Mouse (Mus musculus): Measurements from ENCODE around the gene Ncor1. TPM values are rescaled to one million over a fixed set of nuclear protein-coding genes. Genes with fewer than 3 reads are reported as not detected.
A peak's percentile ranks its signal among the peaks of the same experiment; 100 is the strongest.
"Not testable (repeated sequence)": the region's sequence is repeated elsewhere in the genome, so short reads cannot be mapped to it uniquely, and the experiment has no call there.

The Ncor1 gene
- polyA plus RNA-seq, 1 experiment from 2014 or later = 156 TPM

GRCm38 (mm10) chr11:62298883-62299282, 159.5 kb downstream of the Ncor1 start:
- ATAC-seq (no peak), DNase-seq (ENCODE audit: low read depth, low spot score) (no peak)
- ChIA-PET CTCF (no interaction called here), POLR2A (no interaction called here)
- no peak for TF ChIP-seq CTCF (IDR thresholded peaks at IDR 0.05)
- in situ Hi-C loops (cut with MboI; ENCODE audit: low pct_unique_long_range_greater_than_20kb) = no loop called here
- no peaks in the 10 kb centered on the region for H3K27me3 ChIP-seq

GRCm38 (mm10) chr11:62294121-62294520, 164.2 kb downstream of the Ncor1 start:
- ChIA-PET CTCF (interaction anchor here (0.7 to 1.2 kb wide), 2 partner anchors 20 to 466 kb away, joined by 3 read pairs; no protein-coding TSS in a partner anchor), POLR2A (no interaction called here)
- in situ Hi-C loops (cut with MboI; ENCODE audit: low pct_unique_long_range_greater_than_20kb) = no loop called here
- ATAC-seq (no peak), DNase-seq (ENCODE audit: low read depth, low spot score) (no peak)
- no peak for TF ChIP-seq CTCF (IDR thresholded peaks at IDR 0.05)
- H3K27me3 ChIP-seq = no peaks in the 10 kb centered on the region

- no peak for TF ChIP-seq CTCF (IDR thresholded peaks at IDR 0.05)
- POLR2A ChIA-PET = interaction anchor here (0.5 kb wide), 1 partner anchor 355 kb away, joined by 4 read pairs; no protein-coding TSS in a partner anchor
- CTCF ChIA-PET = interaction anchor here (1.0 kb wide), 1 partner anchor 10 kb away, joined by 3 read pairs; no protein-coding TSS in a partner anchor
- in situ Hi-C loops (cut with MboI; ENCODE audit: low pct_unique_long_range_greater_than_20kb) = no loop called here
- no peaks in the 10 kb centered on the region for H3K27me3 ChIP-seq
- ATAC-seq = no peak
- no peak for DNase-seq (ENCODE audit: low read depth, low spot score)
Observed at GRCm38 (mm10) chr11:62287700-62288099, 170.6 kb downstream of the Ncor1 start.

GRCm38 (mm10) chr11:62285020-62285419, 173.3 kb downstream of the Ncor1 start:
- no peak for TF ChIP-seq CTCF (IDR thresholded peaks at IDR 0.05)
- no peak for ATAC-seq
- H3K27me3 ChIP-seq = no peaks in the 10 kb centered on the region
- ChIA-PET CTCF (interaction anchor here (2.4 kb wide), 1 partner anchor 157 kb away, joined by 5 read pairs; no protein-coding TSS in a partner anchor), POLR2A (interaction anchor here (0.8 kb wide), 1 partner anchor 30 kb away, joined by 3 read pairs; no protein-coding TSS in a partner anchor)
- in situ Hi-C loops (cut with MboI; ENCODE audit: low pct_unique_long_range_greater_than_20kb) = no loop called here
- no peak for DNase-seq (ENCODE audit: low read depth, low spot score)

DNA sequence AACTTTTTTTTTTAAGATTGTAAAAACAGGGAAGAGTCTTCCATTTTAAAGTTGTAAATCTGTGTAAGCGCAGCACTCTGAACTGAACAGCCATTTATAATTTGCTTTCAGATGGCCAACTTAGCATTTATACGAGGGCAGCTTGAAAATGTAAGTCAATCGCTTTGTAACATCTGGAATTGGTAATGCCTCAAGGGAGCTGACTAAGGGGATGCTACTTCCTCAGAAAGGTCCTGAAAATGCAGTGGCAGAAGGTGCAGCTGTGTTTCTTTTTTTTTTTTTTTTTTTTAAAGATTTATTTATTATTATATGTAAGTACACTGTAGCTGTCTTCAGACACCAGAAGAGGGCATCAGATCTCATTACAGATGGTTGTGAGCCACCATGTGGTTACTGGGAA, 174.3 kb downstream of the Ncor1 start:
- POLR2A ChIA-PET = interaction anchor here (1.1 kb wide), 1 partner anchor 247 kb away, joined by 3 read pairs; no protein-coding TSS in a partner anchor
- DNase-seq (ENCODE audit: low read depth, low spot score); H3K27me3 ChIP-seq; ATAC-seq: not testable (repeated sequence)
- in situ Hi-C loops (cut with MboI; ENCODE audit: low pct_unique_long_range_greater_than_20kb) = loop anchor here (5.0 kb wide), 1 partner anchor 332 kb away; no protein-coding TSS in a partner anchor
- CTCF ChIA-PET = interaction anchor here (2.4 kb wide), 1 partner anchor 156 kb away, joined by 5 read pairs; no protein-coding TSS in a partner anchor

GRCm38 (mm10) chr11:62281601-62281997, 176.7 kb downstream of the Ncor1 start:
- no peaks in the 10 kb centered on the region for H3K27me3 ChIP-seq
- DNase-seq (ENCODE audit: low read depth, low spot score) = no peak
- POLR2A ChIA-PET = interaction anchor here (1.2 kb wide), 1 partner anchor 350 kb away, joined by 4 read pairs; no protein-coding TSS in a partner anchor
- in situ Hi-C loops (cut with MboI; ENCODE audit: low pct_unique_long_range_greater_than_20kb) = loop anchor here (5.0 kb wide), 1 partner anchor 329 kb away; no protein-coding TSS in a partner anchor
- peak; percentile 56 for ATAC-seq
- no peak for TF ChIP-seq CTCF (IDR thresholded peaks at IDR 0.05)
- CTCF ChIA-PET = interaction anchor here (0.6 to 2.4 kb wide), 4 partner anchors 14 to 233 kb away, joined by 3 to 22 read pairs (median 4); no protein-coding TSS in a partner anchor

DNA sequence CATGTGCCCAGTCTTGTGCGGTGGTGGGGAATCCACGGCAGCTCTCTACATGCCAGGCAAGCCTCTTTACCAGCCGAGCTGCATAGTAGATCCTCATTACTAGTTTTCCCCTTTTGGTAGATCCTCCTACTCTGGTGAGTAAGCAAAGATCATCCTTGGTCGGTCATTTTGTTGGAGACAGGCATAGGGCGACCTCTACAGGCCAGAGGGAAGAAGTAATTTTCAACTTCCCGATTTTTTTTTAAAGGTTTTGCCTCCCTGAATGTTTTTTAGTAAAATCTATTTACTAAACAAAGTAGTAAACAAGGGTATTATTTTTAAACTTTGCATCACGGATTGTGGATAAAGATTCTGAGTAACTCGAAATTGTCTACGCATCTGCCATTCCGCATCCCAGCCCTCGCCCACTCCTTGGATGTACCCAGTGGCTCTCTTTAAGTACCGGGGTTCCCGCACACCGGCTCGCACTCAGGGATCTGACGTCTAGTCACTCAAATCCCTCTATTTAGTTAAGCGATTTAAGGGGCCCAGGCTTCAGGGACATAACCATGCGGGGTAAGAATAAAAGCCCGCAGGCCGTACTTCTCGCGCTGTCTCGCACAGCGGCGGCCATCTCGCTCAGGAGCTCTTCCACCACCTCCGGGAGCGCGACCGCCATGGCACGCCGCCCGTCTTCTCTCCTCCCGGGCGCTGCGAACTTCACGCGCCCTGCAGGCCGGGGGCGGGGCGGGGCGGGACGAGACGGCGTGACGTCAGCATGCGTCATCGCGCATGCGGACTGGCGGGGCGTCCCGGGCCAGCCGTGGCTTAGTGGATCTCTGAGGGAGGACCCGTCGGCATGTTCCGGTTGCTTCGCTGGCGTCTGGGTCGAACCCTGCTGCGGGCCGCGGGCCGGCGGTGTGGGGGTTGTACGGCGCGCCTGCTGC, 177.4 kb downstream of the Ncor1 start, which contains the start of the genes Zswim7 and Ttc19:
Zswim7 (minus strand) TSS at position 701 of the 926 bp plus-strand sequence.
Ttc19 (plus strand) TSS at position 799 of the 926 bp plus-strand sequence.
- in situ Hi-C loops (cut with MboI; ENCODE audit: low pct_unique_long_range_greater_than_20kb) = loop anchor here (5.0 kb wide), 1 partner anchor 329 kb away; no protein-coding TSS in a partner anchor
- H3K27me3 ChIP-seq = no peaks in the 10 kb centered on the region
- POLR2A ChIA-PET = interaction anchor here (1.1 to 1.2 kb wide), 3 partner anchors 233 to 350 kb away, joined by 3 to 4 read pairs (median 3); no protein-coding TSS in a partner anchor
- CTCF ChIA-PET = interaction anchor here (0.6 to 2.4 kb wide), 8 partner anchors 15 to 232 kb away, joined by 3 to 22 read pairs (median 4); no protein-coding TSS in a partner anchor
- ATAC-seq = peak; percentile 78
- DNase-seq (ENCODE audit: low read depth, low spot score) = peak; percentile 59
- TF ChIP-seq CTCF (IDR thresholded peaks at IDR 0.05) = peak; percentile 76

DNA sequence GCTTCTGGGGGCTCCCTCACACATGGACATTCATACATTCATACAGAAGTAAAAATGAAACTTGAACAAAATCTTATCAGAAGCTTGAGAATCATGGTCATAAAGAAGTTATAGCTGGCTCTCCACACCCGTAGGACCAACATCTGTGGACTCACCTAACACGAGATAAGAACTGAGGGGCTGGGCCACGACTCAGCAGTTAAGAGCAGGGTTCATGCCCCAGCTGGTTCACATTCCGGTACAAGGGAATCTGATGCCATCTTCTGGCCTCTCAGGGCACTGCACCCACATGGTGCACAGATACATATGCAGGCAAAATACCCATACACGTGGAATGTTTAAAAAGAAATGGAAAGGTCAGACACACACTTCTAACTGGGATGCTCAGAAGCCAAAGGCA, 180.3 kb downstream of the Ncor1 start:
- ATAC-seq = no peak
- peak; percentile 92 for TF ChIP-seq CTCF (IDR thresholded peaks at IDR 0.05)
- H3K27me3 ChIP-seq = no peaks in the 10 kb centered on the region
- in situ Hi-C loops (cut with MboI; ENCODE audit: low pct_unique_long_range_greater_than_20kb) = loop anchor here (5.0 kb wide), 2 partner anchors 151 to 231 kb away; no protein-coding TSS in a partner anchor
- peak; percentile 37 for DNase-seq (ENCODE audit: low read depth, low spot score)
- ChIA-PET POLR2A (interaction anchor here (1.0 to 1.2 kb wide), 2 partner anchors 29 to 132 kb away, joined by 3 to 6 read pairs; partner anchors contain the start of gene Adora2b), CTCF (interaction anchor here (0.7 to 3.9 kb wide), 12 partner anchors 9 to 337 kb away, joined by 3 to 31 read pairs (median 4); partner anchors contain the start of gene Adora2b)

DNA sequence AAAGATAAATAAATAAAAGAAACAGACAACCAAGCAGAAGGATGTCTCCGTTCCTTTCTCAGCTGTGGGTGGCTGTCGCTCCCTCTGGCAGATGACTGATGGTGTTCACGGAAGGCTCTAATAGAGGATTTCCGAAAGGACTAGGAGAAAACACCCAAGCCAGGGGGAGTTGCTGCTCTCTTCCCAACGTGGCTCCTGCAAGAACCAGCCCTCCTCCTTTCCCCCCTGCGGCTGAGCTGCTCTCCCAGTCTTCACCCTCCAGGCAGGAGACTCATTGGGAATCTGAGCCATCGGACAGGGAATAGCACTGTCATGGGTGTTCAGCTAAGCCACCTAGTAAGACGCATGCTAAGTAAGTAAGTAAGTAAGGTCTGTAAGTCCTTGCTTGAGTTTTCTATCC, 181.3 kb downstream of the Ncor1 start:
- DNase-seq (ENCODE audit: low read depth, low spot score) (no peak), ATAC-seq (no peak)
- in situ Hi-C loops (cut with MboI; ENCODE audit: low pct_unique_long_range_greater_than_20kb) = loop anchor here (5.0 kb wide), 2 partner anchors 150 to 230 kb away; no protein-coding TSS in a partner anchor
- ChIA-PET CTCF (interaction anchor here (1.0 to 3.9 kb wide), 5 partner anchors 28 to 228 kb away, joined by 3 to 31 read pairs (median 13); partner anchors contain the start of gene Adora2b), POLR2A (interaction anchor here (1.0 to 1.2 kb wide), 2 partner anchors 28 to 131 kb away, joined by 3 to 6 read pairs; partner anchors contain the start of gene Adora2b)
- no peak for TF ChIP-seq CTCF (IDR thresholded peaks at IDR 0.05)
- H3K27me3 ChIP-seq = no peaks in the 10 kb centered on the region

GRCm38 (mm10) chr11:62270851-62271250, 187.5 kb downstream of the Ncor1 start:
- no peak for TF ChIP-seq CTCF (IDR thresholded peaks at IDR 0.05)

More at GRCm38 (mm10) chr11:62270851-62271250, 187.5 kb downstream of the Ncor1 start:
- ATAC-seq (no peak), DNase-seq (ENCODE audit: low read depth, low spot score) (no peak)
- ChIA-PET CTCF (interaction anchor here (0.9 to 1.9 kb wide), 7 partner anchors 10 to 321 kb away, joined by 3 to 6 read pairs (median 4); partner anchors contain the start of gene Adora2b), POLR2A (no interaction called here)
- in situ Hi-C loops (cut with MboI; ENCODE audit: low pct_unique_long_range_greater_than_20kb) = no loop called here
- no peaks in the 10 kb centered on the region for H3K27me3 ChIP-seq

Data from Patski (cell line).